Mouse (Mus musculus) heart, embryonic 13.5 days (tissue): ENCODE measurements around the gene Abca7. TPM values are rescaled to one million over a fixed set of nuclear protein-coding genes. Genes with fewer than 3 reads are reported as not detected.

Experiments
- ATAC-seq: fragments of 200-750 bp; cut with Nextera tagmentation; 2 replicates; pipeline ENCODE4 v1.8.0; 2017; ENCODE audit warnings: moderate TSS enrichment; ENCODE audit not compliant: insufficient number of reproducible peaks, low FRiP score, low TSS enrichment; ENCODE audit errors: extremely low read depth
- H3K27ac ChIP-seq: fragments of 300-500 bp; sonication (generic); replicated peaks from 2 replicates; pipeline ENCODE4 v1.5.1; 2015; ENCODE audit warnings: moderate library complexity, mild to moderate bottlenecking, inconsistent platforms
- H3K27me3 ChIP-seq: fragments of 300-500 bp; sonication (generic); replicated peaks from 2 replicates; pipeline ENCODE4 v1.6.1; 2015; ENCODE audit warnings: mild to moderate bottlenecking, inconsistent platforms
- H3K36me3 ChIP-seq: fragments of 300-500 bp; sonication (generic); 2 replicates; pipeline ENCODE4 v1.6.1; 2015; ENCODE audit warnings: mild to moderate bottlenecking, inconsistent platforms
- H3K4me1 ChIP-seq: fragments of 300-500 bp; sonication (generic); 2 replicates; pipeline ENCODE4 v1.6.1; 2015; ENCODE audit warnings: inconsistent platforms
- H3K4me2 ChIP-seq: fragments of 300-500 bp; sonication (generic); 2 replicates; pipeline ENCODE4 v1.6.1; 2015; ENCODE audit warnings: inconsistent platforms, mild to moderate bottlenecking, moderate library complexity
- H3K4me3 ChIP-seq: fragments of 300-500 bp; sonication (generic); 2 replicates; pipeline ENCODE4 v1.5.1; 2015; ENCODE audit warnings: moderate library complexity, mild to moderate bottlenecking, inconsistent platforms
- H3K9ac ChIP-seq: fragments of 300-500 bp; sonication (generic); 2 replicates; pipeline ENCODE4 v1.6.1; 2015; ENCODE audit warnings: inconsistent platforms, mild to moderate bottlenecking, moderate library complexity
- H3K9me3 ChIP-seq: fragments of 300-500 bp; sonication (generic); 2 replicates; pipeline ENCODE4 v1.6.1; 2016; ENCODE audit warnings: inconsistent platforms
- WGBS: fragments of 180-500 bp; shearing (Covaris S2); methylation state at CpG from one replicate; pipeline ENCODE4 v1.1.7; 2015; ENCODE audit warnings: mixed read lengths; 5-methylcytosine and 5-hydroxymethylcytosine counted together
- polyA plus RNA-seq: library from polyadenylated mRNA; unstranded; fragments of >200 nt; fragmentation: Nextera tagmentation; extraction: Ambion mirVana; gene quantifications from 2 replicates; pipeline ENCODE4 v1.2.1, GENCODE M21; 2015

Gene Abca7
- polyA plus RNA-seq, 1 experiment from 2014 or later: 2.6 TPM

DNA sequence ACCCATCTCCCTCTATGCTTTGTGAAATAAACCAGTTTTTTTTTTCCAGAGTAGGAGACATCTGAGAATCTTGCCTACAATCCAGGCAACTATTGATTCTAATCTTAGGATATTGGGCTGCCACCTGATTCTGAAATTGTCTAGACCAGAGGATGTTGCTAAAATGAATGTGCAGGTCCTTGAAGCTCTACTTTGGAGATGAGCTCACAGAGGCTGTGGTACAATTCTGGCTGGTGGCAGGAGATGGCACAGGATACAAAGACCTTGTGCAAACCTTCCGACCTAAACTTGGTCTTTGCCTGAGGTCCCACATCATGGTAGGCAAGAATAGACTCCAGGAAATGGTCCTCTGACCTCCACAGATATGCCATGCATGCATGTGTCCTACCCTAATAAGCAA, 658 bp upstream of the Abca7 start:
- no peak for ATAC-seq
- Histone ChIP-seq H3K36me3 (peaks cover 53% of the 10 kb centered on the region), H3K27ac (peak overlapping the region; percentile 51), H3K27me3 (peaks cover 12% of the 10 kb centered on the region; the same call in 1 of the 2 replicates), H3K9ac (no peak overlapping the region), H3K4me3 (peak overlapping the region; percentile 61), H3K4me2 (peak overlapping the region; percentile 78; the same call in 1 of the 2 replicates), H3K4me1 (peaks cover 22% of the 10 kb centered on the region), H3K9me3 (no peaks in the 10 kb centered on the region)
- WGBS: 74% methylated on average over 1 of the region's 1 CpGs

GRCm38 (mm10) chr10:79997034-79997760, 903 bp downstream of the Abca7 start:
- peaks cover 16% of the 10 kb centered on the region for H3K4me1 ChIP-seq
- no peaks in the 10 kb centered on the region for H3K9me3 ChIP-seq
- peak overlapping the region; percentile 83 for H3K9ac ChIP-seq
- H3K4me2 ChIP-seq: peak overlapping the region; percentile 78
- H3K36me3 ChIP-seq: peaks cover 37% of the 10 kb centered on the region
- H3K4me3 ChIP-seq: peak overlapping the region; percentile 61
- peaks cover 24% of the 10 kb centered on the region for H3K27me3 ChIP-seq
- ATAC-seq: no peak; the same call in none of the 2 replicates
- peak overlapping the region; percentile 75 for H3K27ac ChIP-seq
- 1% methylated on average over 35 of the region's 35 CpGs for WGBS

GRCm38 (mm10) chr10:79997819-79998218, 1.5 kb downstream of the Abca7 start:
- H3K4me1 ChIP-seq: peaks cover 22% of the 10 kb centered on the region
- no peaks in the 10 kb centered on the region for H3K9me3 ChIP-seq
- WGBS: 10% methylated on average over 15 of the region's 15 CpGs
- H3K27me3 ChIP-seq: peaks cover 30% of the 10 kb centered on the region
- ATAC-seq: no peak
- H3K4me2 ChIP-seq: peak overlapping the region; percentile 78
- H3K9ac ChIP-seq: peak overlapping the region; percentile 83
- peaks cover 31% of the 10 kb centered on the region for H3K36me3 ChIP-seq
- H3K4me3 ChIP-seq: peak overlapping the region; percentile 61
- peak overlapping the region; percentile 75 for H3K27ac ChIP-seq

- H3K36me3 ChIP-seq: no peaks in the 10 kb centered on the region
- H3K27me3 ChIP-seq: peaks cover 38% of the 10 kb centered on the region
- no peak overlapping the region for H3K27ac ChIP-seq
- no peaks in the 10 kb centered on the region for H3K9me3 ChIP-seq
- no peak overlapping the region for H3K4me3 ChIP-seq
- no peak overlapping the region for H3K4me2 ChIP-seq
- H3K9ac ChIP-seq: no peak overlapping the region
- WGBS: 73% methylated on average over 9 of the region's 9 CpGs
- no peak for ATAC-seq
- H3K4me1 ChIP-seq: peaks cover 33% of the 10 kb centered on the region
These were observed 5.7 kb downstream of the Abca7 start for GRCm38 (mm10) chr10:80001945-80002344.

- H3K4me3 ChIP-seq: no peak overlapping the region
- no peaks in the 10 kb centered on the region for H3K9me3 ChIP-seq
- 28% methylated on average over 21 of the region's 21 CpGs for WGBS
- H3K36me3 ChIP-seq: no peaks in the 10 kb centered on the region
- peaks cover 38% of the 10 kb centered on the region for H3K27me3 ChIP-seq
- no peak for ATAC-seq
- H3K4me2 ChIP-seq: peak overlapping the region; percentile 6
- H3K27ac ChIP-seq: no peak overlapping the region
- H3K4me1 ChIP-seq: peaks cover 27% of the 10 kb centered on the region
- H3K9ac ChIP-seq: peak overlapping the region; percentile 54; the same call in 1 of the 2 replicates
These were observed 6.5 kb downstream of the Abca7 start for GRCm38 (mm10) chr10:80002829-80003228.

DNA sequence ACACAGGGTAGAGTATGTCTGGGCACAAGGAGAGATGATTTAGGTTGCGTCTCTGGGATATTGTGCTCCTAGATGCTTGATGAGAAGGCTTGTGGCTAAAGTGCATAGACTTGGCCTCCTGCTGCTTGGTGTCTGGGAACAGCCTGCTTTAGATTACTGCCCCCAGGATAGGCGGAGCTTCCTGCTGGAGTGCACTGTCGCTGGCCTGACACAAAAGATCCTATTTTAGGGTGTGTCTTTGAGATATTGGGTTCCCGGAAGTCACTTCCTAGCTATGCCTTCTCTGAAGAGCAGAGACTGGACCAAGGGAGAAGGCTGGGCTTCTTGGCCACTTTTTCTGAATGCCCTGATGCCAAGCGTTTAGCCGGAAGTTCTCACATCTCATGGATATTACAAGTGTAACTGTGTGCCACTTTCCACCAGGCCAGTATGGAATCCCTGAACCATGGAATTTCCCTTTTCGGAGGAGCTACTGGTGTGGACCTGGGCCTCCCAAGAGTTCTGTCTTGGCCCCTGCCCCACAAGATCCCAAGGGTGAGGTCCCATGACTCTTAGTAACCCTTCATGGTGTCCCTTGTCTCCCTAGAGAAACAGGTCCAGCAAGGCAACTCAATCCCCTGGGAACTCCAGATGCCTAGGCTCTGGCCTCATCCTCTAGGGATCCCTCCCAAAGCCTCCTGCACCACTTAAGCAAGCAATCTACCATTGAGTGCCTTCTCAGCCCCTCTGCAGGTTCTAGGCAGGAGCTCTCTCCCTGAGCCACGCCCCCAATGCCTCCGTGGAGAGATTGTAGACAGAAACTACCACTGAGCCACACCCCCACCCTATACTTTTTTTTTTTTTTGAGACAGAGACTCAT, 7.3 kb downstream of the Abca7 start:
- peaks cover 21% of the 10 kb centered on the region for H3K4me1 ChIP-seq
- no peak overlapping the region for H3K4me2 ChIP-seq
- no peak overlapping the region for H3K27ac ChIP-seq
- peak overlapping the region; percentile 54 for H3K9ac ChIP-seq
- H3K36me3 ChIP-seq: peaks cover 6% of the 10 kb centered on the region
- no peak for ATAC-seq
- H3K9me3 ChIP-seq: no peaks in the 10 kb centered on the region
- H3K4me3 ChIP-seq: no peak overlapping the region
- H3K27me3 ChIP-seq: peaks cover 38% of the 10 kb centered on the region
- 43% methylated on average over 9 of the region's 9 CpGs for WGBS

DNA sequence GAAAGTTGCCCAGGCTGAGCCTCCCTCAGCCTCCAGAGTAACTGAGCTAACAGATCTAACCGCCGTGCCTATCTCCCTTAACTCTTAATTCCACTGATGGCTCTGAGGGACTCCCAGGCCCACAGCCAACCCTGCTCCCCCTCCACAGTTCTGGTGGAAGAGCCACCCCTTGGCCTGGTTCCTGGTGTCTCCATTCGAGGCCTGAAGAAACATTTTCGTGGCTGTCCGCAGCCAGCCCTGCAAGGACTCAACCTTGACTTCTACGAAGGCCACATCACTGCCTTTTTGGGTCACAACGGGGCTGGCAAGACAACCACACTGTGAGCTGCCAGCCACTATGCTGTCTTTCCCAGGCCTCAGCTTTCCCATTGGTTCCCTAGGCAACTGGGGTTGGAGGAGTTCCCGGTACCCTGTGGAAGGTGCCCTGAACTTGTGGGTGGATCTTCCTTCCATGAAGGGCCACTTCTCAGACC, 8.0 kb downstream of the Abca7 start:
- no peak overlapping the region for H3K27ac ChIP-seq
- no peak overlapping the region for H3K4me2 ChIP-seq
- no peak overlapping the region for H3K4me3 ChIP-seq
- H3K36me3 ChIP-seq: peaks cover 13% of the 10 kb centered on the region
- H3K9me3 ChIP-seq: no peaks in the 10 kb centered on the region
- peaks cover 34% of the 10 kb centered on the region for H3K27me3 ChIP-seq
- peaks cover 21% of the 10 kb centered on the region for H3K4me1 ChIP-seq
- H3K9ac ChIP-seq: no peak overlapping the region
- no peak for ATAC-seq
- 76% methylated on average over 8 of the region's 8 CpGs for WGBS

GRCm38 (mm10) chr10:80011740-80012139, 15.4 kb downstream of the Abca7 start:
- Histone ChIP-seq H3K4me3 (no peak overlapping the region), H3K9ac (no peak overlapping the region), H3K36me3 (peaks cover 39% of the 10 kb centered on the region), H3K9me3 (peaks cover 22% of the 10 kb centered on the region), H3K4me2 (no peak overlapping the region), H3K27ac (no peak overlapping the region), H3K4me1 (peaks cover 11% of the 10 kb centered on the region), H3K27me3 (peaks cover 52% of the 10 kb centered on the region)
- no peak for ATAC-seq
- WGBS: 83% methylated on average over 6 of the region's 6 CpGs

- whole genome bisulfite sequencing: 43% methylated on average over 25 of the region's 25 CpGs
- no peak overlapping the region for H3K4me2 ChIP-seq
- peaks cover 15% of the 10 kb centered on the region for H3K4me1 ChIP-seq
- no peak overlapping the region for H3K9ac ChIP-seq
- no peak overlapping the region for H3K27ac ChIP-seq
- no peak for ATAC-seq
- peaks cover 33% of the 10 kb centered on the region for H3K36me3 ChIP-seq
- peaks cover 57% of the 10 kb centered on the region for H3K27me3 ChIP-seq
- H3K4me3 ChIP-seq: no peak overlapping the region
- peaks cover 22% of the 10 kb centered on the region for H3K9me3 ChIP-seq
These were observed 17.3 kb downstream of the Abca7 start for GRCm38 (mm10) chr10:80013609-80014008.

GRCm38 (mm10) chr10:80014484-80015290, 18.4 kb downstream of the Abca7 start:
- WGBS: 24% methylated on average over 28 of the region's 28 CpGs
- Histone ChIP-seq H3K27ac (no peak overlapping the region), H3K4me3 (0 out of 2 replicates have a peak overlapping the region, but pooled peaks have one; percentile 1), H3K36me3 (peaks cover 22% of the 10 kb centered on the region), H3K9me3 (peaks cover 21% of the 10 kb centered on the region), H3K27me3 (peaks cover 57% of the 10 kb centered on the region), H3K4me2 (no peak overlapping the region), H3K4me1 (peaks cover 26% of the 10 kb centered on the region), H3K9ac (no peak overlapping the region)
- ATAC-seq: no peak

DNA sequence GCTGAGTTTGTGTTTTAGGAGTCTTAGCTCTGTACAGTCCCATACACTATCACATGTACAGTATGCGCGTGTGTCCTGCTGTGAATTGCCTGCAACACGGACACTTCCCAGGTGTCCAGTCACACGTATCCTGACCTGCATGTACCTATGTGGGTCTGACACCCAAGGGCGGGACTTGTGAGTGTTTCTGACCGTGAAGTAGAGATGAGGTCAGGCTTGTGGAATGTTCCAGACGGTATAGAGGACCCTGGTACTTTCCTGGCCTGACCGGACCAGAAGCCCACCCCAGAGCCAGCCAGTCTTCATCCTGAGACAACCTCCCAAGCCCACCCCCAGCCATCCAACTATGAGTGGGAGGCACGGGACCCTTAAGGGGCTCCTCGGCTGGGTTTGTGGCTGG, 19.3 kb downstream of the Abca7 start:
- peaks cover 13% of the 10 kb centered on the region for H3K36me3 ChIP-seq
- H3K4me3 ChIP-seq: no peak overlapping the region
- H3K4me1 ChIP-seq: peaks cover 35% of the 10 kb centered on the region
- no peak overlapping the region for H3K27ac ChIP-seq
- peaks cover 12% of the 10 kb centered on the region; the same call in 1 of the 2 replicates for H3K9me3 ChIP-seq
- peaks cover 57% of the 10 kb centered on the region for H3K27me3 ChIP-seq
- ATAC-seq: no peak
- H3K4me2 ChIP-seq: no peak overlapping the region
- 59% methylated on average over 10 of the region's 10 CpGs for WGBS
- H3K9ac ChIP-seq: no peak overlapping the region
